22 mouse cellular contexts compared by ENCODE assay signal in the genomic region with DNA sequence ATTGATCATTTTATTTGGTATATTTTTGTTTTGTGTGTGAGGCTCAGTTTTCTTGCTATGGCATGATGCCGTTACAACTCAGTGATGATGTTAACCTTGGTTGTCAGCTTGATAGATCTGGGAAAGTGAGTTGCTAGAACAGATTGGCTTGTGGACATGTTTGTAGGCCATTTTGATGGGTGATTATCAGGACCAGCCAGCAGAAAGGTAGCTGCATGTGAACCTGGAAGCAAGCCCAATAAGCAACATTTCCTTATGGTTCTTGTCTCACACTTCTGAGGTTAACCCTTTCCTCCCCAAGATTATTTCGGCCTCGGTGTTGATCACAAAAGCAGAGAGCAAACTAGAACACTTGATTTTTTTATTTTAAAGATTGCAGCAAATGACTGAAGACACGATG.
A peak's percentile ranks its signal among the peaks of the same experiment; 100 is the strongest.
DNase-seq lines count a peak whose midpoint lies in the region; ATAC-seq and TF ChIP-seq lines count a peak whose summit lies in the region.
"Had no signal": no experiment of that assay in that cellular context is flagged by ENCODE, and none has a peak within 500 bp of the region (broad histone marks: within the 10 kb centered on the region; RNA-seq: fewer than 3 reads in every experiment).

No protein-coding gene starts in this region.

- H3K27me3 ChIP-seq in forebrain, embryonic 14.5 days (replicated peaks; ENCODE audit: control insufficient read depth, insufficient read depth, low read length), result no peaks in the 10 kb centered on the region
- H3K27me3 ChIP-seq in forebrain, embryonic 15.5 days, result no peaks in the 10 kb centered on the region
- H3K27me3 ChIP-seq in midbrain, postnatal 0 days (ENCODE audit: insufficient read depth, low read length), result no peaks in the 10 kb centered on the region
- H3K27me3 ChIP-seq in midbrain, embryonic 16.5 days (ENCODE audit: control insufficient read depth, insufficient read depth, low read depth, low read length), result no peaks in the 10 kb centered on the region
- H3K27me3 ChIP-seq: embryonic facial prominence, embryonic 12.5 days; embryonic facial prominence, embryonic 15.5 days; forebrain, embryonic 12.5 days; hindbrain, embryonic 13.5 days had no signal

- TF ChIP-seq CTCF in midbrain, postnatal 0 days (IDR thresholded peaks at IDR 0.05), result no peak

- no peak overlapping the region for H3K4me3 ChIP-seq in forebrain, embryonic 14.5 days (ENCODE audit: low read depth, low read length)
- no peak overlapping the region for H3K4me3 ChIP-seq in forebrain, embryonic 15.5 days
- H3K4me3 ChIP-seq in midbrain, postnatal 0 days (ENCODE audit: low read depth, low read length), result no peak overlapping the region
- H3K4me3 ChIP-seq in midbrain, embryonic 16.5 days (ENCODE audit: low read depth, low read length), result no peak overlapping the region
- H3K4me3 ChIP-seq: embryonic facial prominence, embryonic 12.5 days; embryonic facial prominence, embryonic 15.5 days; forebrain, embryonic 12.5 days; gastrocnemius, adult 2 months; hindbrain, embryonic 10.5 days; hindbrain, embryonic 13.5 days had no signal

- no peak overlapping the region for H3K4me2 ChIP-seq in forebrain, embryonic 14.5 days (ENCODE audit: low read length)
- H3K4me2 ChIP-seq in forebrain, embryonic 15.5 days (replicated peaks), result no peak overlapping the region
- no peak overlapping the region for H3K4me2 ChIP-seq in midbrain, postnatal 0 days (ENCODE audit: low read depth, low read length, poor library complexity, severe bottlenecking)
- H3K4me2 ChIP-seq in midbrain, embryonic 16.5 days (ENCODE audit: low read length), result no peak overlapping the region
- H3K4me2 ChIP-seq: embryonic facial prominence, embryonic 12.5 days; embryonic facial prominence, embryonic 15.5 days; forebrain, embryonic 12.5 days; heart, embryonic 11.5 days; hindbrain, embryonic 13.5 days had no signal

- no peaks in the 10 kb centered on the region for H3K36me3 ChIP-seq in forebrain, embryonic 14.5 days (ENCODE audit: control insufficient read depth, insufficient read depth, low read length)
- no peaks in the 10 kb centered on the region for H3K36me3 ChIP-seq in forebrain, embryonic 15.5 days
- H3K36me3 ChIP-seq in midbrain, postnatal 0 days (ENCODE audit: insufficient read depth, low read length), result no peaks in the 10 kb centered on the region
- no peaks in the 10 kb centered on the region for H3K36me3 ChIP-seq in midbrain, embryonic 16.5 days (ENCODE audit: control insufficient read depth, insufficient read depth, low read length)
- H3K36me3 ChIP-seq: embryonic facial prominence, embryonic 12.5 days; embryonic facial prominence, embryonic 15.5 days; forebrain, embryonic 12.5 days; hindbrain, embryonic 10.5 days; hindbrain, embryonic 13.5 days had no signal

- H3K27ac ChIP-seq in forebrain, embryonic 14.5 days (ENCODE audit: low read depth, low read length), result no peak overlapping the region
- H3K27ac ChIP-seq in forebrain, embryonic 15.5 days (replicated peaks), result no peak overlapping the region
- no peak overlapping the region for H3K27ac ChIP-seq in midbrain, postnatal 0 days (ENCODE audit: low read depth, low read length)
- H3K27ac ChIP-seq in midbrain, embryonic 16.5 days (ENCODE audit: low read length), result no peak overlapping the region
- H3K27ac ChIP-seq: embryonic facial prominence, embryonic 12.5 days; embryonic facial prominence, embryonic 15.5 days; forebrain, embryonic 12.5 days; gastrocnemius, adult 2 months; hindbrain, embryonic 10.5 days; hindbrain, embryonic 13.5 days had no signal

- ATAC-seq in forebrain, embryonic 14.5 days, result peak; percentile 52
- no peak; the same call in 1 of the 2 replicates for ATAC-seq in forebrain, embryonic 15.5 days (replicated peaks)
- no peak for ATAC-seq in midbrain, postnatal 0 days (ENCODE audit: low FRiP score)
- no peak for ATAC-seq in midbrain, embryonic 16.5 days
- ATAC-seq: activated CD4-positive, CD25-positive, alpha-beta regulatory T cell, adult 4 months; intestine, postnatal 0 days had no signal

- H3K9me3 ChIP-seq in forebrain, embryonic 14.5 days (replicated peaks; ENCODE audit: control insufficient read depth, low read length), result no peaks in the 10 kb centered on the region
- H3K9me3 ChIP-seq in forebrain, embryonic 15.5 days, result no peaks in the 10 kb centered on the region
- H3K9me3 ChIP-seq in midbrain, postnatal 0 days (ENCODE audit: low read length), result no peaks in the 10 kb centered on the region
- H3K9me3 ChIP-seq in midbrain, embryonic 16.5 days (replicated peaks; ENCODE audit: control insufficient read depth, low read length, poor library complexity, severe bottlenecking), result no peaks in the 10 kb centered on the region
- H3K9me3 ChIP-seq: embryonic facial prominence, embryonic 12.5 days; embryonic facial prominence, embryonic 15.5 days; forebrain, embryonic 12.5 days; hindbrain, embryonic 10.5 days; hindbrain, embryonic 13.5 days had no signal

- peak; percentile 60 to 76 for DNase-seq in cerebellum, postnatal 10 days
- no peak for DNase-seq in cerebellum, postnatal 4 days (ENCODE audit: low spot score in 2 of 2)
- DNase-seq in forebrain, embryonic 14.5 days (ENCODE audit: low spot score), result peak; percentile 77
- peak; percentile 55 for DNase-seq in midbrain, postnatal 0 days (ENCODE audit: low spot score)
- DNase-seq: adrenal gland, adult 8-10 months; adrenal gland, postnatal 25 days; cerebellum, adult 2 months; cerebellum, adult 9-11 months; gastrocnemius, adult 2 months; gastrocnemius, postnatal 14 days; heart, adult 11 months; kidney, adult 2 months had no signal

- WGBS in forebrain, embryonic 14.5 days, result 66% methylated on average over 4 of the region's 4 CpGs
- WGBS in forebrain, embryonic 15.5 days, result 59% methylated on average over 4 of the region's 4 CpGs
- 92% methylated on average over 4 of the region's 4 CpGs for WGBS in midbrain, postnatal 0 days
- WGBS in midbrain, embryonic 16.5 days, result 91% methylated on average over 4 of the region's 4 CpGs

- H3K9ac ChIP-seq in forebrain, embryonic 14.5 days (ENCODE audit: low read length), result no peak overlapping the region
- no peak overlapping the region for H3K9ac ChIP-seq in forebrain, embryonic 15.5 days (replicated peaks)
- H3K9ac ChIP-seq in midbrain, postnatal 0 days (replicated peaks; ENCODE audit: low read length, poor library complexity, severe bottlenecking), result no peak overlapping the region
- H3K9ac ChIP-seq in midbrain, embryonic 16.5 days (ENCODE audit: low read depth, low read length), result no peak overlapping the region
- H3K9ac ChIP-seq: embryonic facial prominence, embryonic 12.5 days; embryonic facial prominence, embryonic 15.5 days; forebrain, embryonic 12.5 days; hindbrain, embryonic 13.5 days had no signal

- peaks cover 13% of the 10 kb centered on the region for H3K4me1 ChIP-seq in forebrain, embryonic 14.5 days (ENCODE audit: control insufficient read depth, insufficient read depth, low read length)
- peaks cover 28% of the 10 kb centered on the region for H3K4me1 ChIP-seq in forebrain, embryonic 15.5 days
- H3K4me1 ChIP-seq in midbrain, postnatal 0 days (ENCODE audit: insufficient read depth, low read length), result no peaks in the 10 kb centered on the region
- H3K4me1 ChIP-seq in midbrain, embryonic 16.5 days (ENCODE audit: control insufficient read depth, insufficient read depth, low read length), result peaks cover 10% of the 10 kb centered on the region

Comparison
In these comparisons a context has a peak if more than half of its experiments do, and no peak if none do; other contexts are left out.
1. DNase-seq: peak in cerebellum, postnatal 10 days (2 of 2), forebrain, embryonic 14.5 days (single experiment) and midbrain, postnatal 0 days (single experiment); none in cerebellum, postnatal 4 days (0 of 2).